Mouse (Mus musculus) cerebellum, postnatal 14 days (tissue): Measurements from ENCODE around the gene Gm5617.
"Not testable (repeated sequence)": the region's sequence is repeated elsewhere in the genome, so short reads cannot be mapped to it uniquely, and the experiment has no call there.

Source experiments
- DNase-seq, 2 experiments: peaks; one replicate each; pipeline ENCODE4 v3.0.0; 2021; ENCODE audit warnings: mixed read lengths in 2 of 2

The Gm5617 gene

DNA sequence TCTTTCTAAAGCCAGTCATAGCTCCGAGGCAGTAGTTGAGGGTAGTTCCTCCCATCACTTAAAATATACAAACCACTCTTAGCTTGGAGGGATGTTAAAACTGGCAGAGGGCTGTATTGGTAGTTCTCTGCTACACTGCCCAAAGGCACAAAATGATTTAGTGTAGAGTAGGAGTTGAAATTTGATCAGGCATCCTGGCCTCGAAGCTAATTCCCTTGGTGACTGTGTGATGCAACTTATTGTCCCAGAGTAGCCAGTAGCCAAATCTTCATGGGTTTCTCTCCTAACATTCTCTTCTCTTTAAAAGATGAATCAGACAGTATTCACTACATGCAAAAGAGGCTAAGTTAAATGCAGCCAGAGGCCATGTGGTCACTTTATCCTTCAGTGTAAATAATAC, 7.8 kb downstream of the Gm5617 start:
- no peak for DNase-seq

DNA sequence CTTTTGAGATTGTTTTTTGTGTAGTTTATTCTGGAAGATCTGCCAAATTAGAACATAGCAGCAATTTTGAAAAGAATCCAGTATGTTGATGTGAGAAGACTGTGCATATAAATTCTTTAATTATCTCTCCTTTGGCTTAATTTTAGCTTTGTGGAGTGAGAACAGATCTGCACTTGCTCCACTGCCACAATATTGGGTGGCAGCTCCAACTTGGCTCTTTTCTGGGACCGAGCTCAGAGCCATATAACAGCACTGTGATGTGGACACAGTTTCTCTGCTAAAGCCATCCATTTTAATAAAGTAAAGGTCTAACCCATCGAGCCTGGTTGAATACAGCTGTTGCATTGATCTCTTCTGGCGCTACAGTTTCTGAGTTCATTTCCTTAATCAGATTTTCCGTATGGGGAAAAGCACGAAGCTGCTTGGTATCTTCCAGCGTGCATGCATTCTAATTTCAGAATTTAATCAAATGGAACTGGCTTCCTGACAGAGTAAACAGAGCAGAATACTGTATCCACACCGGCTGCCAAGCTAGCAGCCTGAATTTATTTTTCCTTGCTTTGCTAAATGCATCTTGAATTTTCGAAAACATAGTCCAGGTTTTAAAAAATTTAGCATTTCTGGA, 9.6 kb downstream of the Gm5617 start:
- DNase-seq: peak in 1 of 2 experiments; percentile 15

DNA sequence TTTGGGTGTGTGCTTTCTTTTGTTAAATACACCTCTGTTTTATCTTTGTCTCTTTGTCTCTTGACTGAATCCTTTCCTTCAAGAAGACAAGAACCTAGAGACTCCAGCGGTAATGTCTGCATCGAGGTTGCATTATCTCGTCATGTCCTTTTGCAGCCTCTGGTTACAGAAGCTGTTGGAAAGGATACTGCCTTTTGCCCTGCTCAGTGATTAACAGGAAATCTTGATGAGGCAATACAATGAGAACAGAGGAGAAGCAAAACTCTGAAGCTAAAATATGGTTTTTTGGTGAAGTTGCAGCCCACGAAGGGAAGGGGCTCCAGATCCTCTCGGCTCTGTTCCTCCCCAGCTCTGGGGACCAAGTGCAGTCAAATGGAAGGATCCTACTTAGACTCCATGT, 14.9 kb downstream of the Gm5617 start:
- DNase-seq: no peak

DNA sequence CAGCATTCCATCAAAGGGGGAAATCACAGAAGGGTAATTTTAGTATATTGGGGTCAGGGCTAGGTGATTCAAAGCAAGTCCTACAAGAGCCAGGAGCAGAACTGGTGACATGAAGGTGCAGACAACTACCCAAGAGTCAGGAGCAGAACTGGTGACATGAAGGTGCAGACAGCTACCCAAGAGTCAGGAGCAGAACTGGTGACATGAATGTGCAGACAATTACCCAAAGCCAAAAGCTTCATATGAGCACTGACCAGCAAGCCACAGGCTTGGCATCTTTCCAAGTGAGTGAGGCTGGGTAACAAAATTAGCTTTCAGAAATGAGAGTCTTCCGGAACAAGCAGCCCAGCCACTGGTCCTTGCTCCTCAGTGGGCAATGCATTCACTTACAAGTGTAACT, 20.1 kb downstream of the Gm5617 start:
- DNase-seq: peak; percentile 49 to 50

DNA sequence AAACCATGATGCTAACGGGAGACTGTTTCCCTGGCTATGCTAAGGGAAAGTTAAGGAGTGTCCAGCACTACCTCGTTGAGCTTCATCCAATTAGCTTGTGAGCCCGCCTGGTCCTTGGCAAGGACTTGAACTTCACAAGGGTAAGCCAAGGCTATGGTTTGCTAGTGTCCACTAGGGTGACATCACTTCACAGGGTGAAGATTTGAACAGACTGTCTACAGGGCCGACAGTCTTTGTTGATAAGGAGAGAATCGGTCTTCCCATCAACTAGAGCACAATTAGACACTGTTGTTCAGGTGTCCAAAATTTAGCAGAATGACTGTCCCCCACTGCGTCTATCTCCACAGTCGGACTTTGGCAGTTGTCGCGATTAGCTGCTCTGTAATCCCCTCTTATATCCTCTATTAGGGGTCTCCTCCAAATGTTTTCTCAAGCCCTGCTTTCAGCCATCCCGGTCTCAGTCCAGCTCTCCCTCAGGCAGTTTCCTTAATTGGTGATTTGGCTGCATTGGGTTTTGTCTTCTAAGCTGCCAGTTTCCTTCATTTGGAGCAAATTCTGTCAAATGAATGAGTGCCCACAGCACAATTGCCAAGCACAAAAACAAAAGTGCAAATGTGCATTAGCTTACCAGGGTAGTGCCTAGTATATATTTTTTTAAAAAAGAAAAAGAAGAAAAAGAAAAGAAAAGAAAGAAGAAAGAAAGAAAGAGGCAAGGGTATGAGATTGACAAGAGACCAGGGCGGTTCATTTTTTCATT, 21.6 kb downstream of the Gm5617 start:
- peak; percentile 15 to 23 for DNase-seq

DNA sequence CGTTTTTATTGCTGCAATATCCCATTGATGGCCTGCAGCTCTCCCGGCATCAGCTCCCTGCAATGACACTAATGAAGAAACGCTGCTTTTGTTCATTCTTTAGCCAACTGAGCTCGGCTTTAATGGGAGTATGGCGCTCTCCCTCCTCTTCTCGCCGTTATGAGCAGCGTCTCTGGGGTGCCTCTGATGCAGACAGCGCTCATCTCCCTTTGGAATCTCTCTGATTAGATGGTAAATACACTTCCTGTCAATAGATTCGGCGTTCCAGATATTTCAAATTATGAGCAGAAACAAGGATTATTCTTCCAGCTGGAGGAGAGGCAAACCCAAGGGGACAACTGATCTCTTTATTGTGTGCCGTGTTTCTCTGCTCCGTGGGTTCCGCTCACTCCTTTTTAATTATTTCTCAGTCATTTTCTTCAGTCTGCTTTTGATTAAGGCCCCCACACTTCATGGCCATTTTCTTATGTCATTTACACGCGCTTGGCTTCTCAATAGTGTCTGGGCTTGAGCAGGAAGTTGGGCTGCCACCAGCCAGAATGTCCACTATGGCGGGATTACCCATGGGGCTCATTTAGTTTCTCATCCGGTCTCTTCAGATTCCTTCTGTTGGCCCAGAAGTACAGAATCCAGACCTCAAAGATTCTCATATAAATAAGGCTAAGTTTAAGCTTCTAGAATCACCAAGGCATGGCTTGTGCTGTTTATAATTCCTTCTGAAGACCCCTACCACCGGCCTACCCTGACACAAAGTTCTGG, 22.3 kb downstream of the Gm5617 start:
- no peak for DNase-seq

DNA sequence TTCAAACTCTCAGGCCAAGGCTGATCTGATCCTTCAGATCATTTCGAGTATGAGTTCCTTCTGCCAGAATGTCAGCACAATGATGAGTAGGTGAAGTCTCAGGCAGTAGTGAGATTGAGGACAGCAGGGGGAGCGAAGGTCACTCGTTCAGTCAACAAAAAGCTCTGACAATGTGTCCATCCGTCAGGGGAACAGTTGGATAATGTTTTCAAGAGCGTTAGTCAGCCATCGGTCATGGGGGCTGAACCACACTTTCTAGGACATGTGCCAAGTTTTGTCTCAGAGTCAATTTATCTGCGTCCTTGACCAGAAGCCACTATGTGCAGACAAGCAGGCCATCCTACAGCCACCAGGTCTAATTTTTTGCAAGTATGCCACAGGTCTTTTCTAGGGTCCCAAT, 25.2 kb downstream of the Gm5617 start:
- DNase-seq: not testable (repeated sequence)

DNA sequence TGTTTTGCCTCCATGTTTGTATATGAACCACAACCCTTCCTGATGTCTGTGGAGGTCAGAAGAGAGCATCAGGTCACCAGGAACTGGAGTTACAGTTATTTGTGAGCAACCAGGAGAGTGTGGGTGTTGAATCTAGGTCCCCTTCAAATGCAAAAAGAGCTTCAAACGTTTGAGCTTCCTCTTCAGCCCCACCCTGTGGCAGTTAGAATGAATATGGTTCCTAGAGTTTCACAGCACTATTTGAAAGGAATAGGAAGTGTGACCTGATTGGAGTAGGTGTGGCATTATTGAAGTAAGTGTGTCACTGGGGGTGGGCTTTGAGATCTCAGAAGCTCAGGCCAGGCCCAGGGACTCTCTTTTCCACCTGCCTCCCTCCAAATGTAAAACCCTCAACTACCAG, 30.3 kb downstream of the Gm5617 start:
- DNase-seq: no peak

DNA sequence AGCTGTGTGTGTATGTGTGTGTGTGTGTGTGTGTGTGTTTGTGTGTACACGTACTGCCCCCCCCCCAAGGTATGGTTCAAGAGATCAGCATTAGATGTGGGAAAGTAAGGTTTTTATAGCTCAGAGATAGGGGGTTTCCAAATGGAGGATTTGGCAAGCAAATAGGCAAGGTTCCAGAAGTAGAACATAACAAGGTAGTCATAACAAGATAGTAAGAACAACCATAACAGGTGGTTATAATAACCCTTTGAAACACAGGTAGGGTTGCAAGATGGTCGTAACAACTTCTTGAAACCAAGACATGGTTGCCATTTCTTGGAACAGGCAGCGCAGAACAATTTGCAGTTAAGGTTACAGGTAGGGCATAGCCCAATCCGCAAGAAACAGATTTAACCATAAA, 31.3 kb downstream of the Gm5617 start:
- DNase-seq: no peak

DNA sequence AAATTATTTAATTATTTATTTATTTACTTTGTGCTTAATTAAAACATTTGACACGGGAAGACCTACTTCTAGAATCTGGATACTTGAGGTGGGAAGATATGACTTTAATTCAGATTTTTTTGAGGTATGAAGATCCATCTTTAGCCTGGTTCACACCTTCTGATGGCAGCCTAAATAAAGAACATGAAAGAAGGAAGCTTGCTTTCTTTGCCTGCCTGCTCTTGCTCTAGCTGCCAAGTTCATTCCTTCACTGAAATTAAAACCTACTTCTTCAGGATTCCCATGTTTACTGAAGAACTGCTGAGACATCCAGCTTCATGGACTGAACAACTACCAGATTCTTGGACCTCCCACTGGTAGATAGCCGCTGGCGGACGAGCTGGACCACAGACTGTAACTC, 36.1 kb downstream of the Gm5617 start:
- DNase-seq: no peak

DNA sequence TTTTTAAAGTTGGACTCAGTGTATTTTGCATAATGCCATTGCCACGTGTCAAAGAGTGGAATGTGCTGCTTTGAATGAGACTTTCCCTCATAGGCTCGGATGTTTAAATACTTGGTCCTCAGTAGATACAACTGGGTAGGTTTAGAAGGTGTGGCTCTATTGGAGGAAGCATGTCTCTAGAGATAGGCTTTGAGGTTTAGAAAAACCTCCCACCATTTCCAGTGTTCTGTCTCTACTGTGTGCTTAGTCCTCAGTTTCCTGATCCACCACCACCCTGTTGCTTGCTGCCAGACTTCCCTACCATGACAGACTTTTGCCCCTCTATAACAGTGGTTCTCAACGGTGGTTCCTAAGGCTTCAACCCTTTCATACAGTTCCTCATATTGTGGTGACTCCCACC, 37.0 kb downstream of the Gm5617 start:
- no peak for DNase-seq

DNA sequence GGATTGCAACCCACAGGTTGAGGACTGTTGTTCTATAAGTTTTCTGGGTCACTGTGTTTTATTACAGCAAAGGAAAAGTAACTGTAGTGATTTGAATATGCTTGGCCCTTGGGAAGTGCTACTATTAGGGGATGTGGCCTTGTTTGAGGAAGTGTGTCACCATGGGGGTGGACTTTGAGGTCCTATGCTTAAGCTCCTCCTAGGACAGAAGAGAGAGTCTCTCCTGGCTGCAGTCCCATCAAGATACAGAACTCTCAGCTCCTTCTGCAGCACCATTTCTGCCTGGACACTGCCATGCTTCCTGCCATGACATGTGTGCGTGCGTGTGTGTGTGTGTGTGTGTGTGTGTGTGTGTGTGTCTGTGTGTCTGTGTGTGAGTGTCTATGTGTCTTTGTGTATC, 37.5 kb downstream of the Gm5617 start:
- no peak for DNase-seq

DNA sequence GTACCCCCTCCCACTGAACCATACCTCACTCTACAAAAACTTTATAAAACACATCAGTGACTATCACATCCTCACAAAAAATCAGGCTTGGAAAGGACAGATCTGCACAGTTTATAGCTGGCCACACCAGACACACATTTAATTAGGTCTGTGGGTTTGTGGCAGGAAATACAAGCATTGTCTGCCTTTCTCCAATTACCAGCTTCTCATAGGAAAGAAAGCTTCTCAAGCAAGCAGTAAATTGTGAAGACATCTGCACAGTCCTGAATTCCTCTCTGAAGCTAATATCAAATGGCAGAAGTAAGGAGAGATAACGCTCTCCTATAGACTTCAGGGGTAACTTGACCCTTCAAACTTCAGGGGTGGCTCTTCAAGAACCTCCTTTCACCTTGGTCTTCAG, 41.2 kb downstream of the Gm5617 start:
- DNase-seq: no peak

DNA sequence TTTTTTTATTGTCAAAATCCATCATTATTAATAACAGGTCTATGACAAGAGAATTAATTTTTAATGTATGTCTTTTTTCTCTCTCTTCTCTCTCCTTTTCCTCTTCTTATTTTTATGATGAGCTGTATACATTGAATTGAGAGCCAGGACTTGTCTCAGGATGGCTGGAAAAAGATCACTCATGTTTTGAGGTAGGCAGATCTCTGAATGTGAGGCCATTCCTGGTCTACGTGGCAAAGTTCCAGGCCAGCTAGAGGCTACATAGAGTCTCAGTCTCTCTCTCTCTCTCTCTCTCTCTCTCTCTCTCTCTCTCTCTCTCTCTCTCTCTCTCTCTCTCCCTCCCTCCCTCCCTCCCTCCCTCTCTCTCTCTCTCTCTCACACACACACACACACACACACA, 42.4 kb downstream of the Gm5617 start:
- peak; percentile 30 to 50 for DNase-seq

DNA sequence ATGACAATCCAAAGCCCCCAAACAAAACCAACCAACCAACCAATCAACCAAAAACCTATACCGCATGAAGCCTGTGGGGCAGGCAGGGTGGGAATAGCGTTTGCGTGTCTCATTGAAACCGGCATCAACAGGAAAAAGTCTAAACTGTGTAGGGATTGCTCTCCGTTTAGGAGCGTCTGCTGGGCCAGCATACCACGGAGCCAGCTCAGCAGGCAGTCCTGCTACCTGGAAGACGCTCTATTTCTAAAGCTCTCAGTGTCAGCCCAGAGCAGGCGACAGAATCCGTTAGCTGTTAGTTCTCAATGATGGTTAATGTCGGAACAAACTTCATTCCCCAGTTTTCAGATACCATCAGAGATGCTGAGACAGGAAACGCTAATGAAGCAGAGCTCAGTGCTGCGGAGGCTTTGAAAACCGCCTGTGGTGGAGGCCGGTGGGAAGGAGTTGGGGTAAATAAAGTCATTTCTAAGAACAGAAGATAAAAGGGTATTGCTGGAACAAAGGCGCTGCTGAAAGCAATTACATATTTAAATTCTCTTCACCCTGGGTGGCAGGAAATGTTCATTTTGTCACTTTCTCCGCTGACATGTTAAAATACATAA, 42.9 kb downstream of the Gm5617 start:
- peak; percentile 24 to 26 for DNase-seq

DNA sequence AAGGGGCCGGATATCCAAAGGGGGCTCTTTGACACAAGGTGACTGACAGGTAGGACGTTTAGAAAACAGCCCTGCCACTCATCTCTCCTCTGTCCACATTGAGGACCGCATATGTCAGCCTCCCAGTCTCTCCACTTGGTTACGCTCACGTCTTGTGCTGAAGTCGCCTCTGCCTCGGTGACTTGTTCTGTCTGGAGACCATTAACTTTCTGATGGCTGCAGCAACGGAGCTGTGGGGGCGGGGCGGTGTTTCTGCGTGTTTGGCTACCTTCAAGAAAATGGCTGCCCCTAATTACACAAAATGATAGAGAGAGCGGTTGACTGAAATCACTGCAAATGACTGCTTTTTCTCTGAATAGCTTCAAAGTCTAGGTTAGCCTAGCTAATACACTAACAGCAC, 43.4 kb downstream of the Gm5617 start:
- DNase-seq: peak; percentile 49 to 65
